Mouse (Mus musculus) myocyte (in vitro differentiated cells): ENCODE results near the gene Cenpa. TPM values are rescaled to one million over a fixed set of nuclear protein-coding genes. Genes with fewer than 3 reads are reported as not detected.

Source experiments
- polyA plus RNA-seq: library from polyadenylated mRNA; unstranded; fragments of >200 nt; fragmentation: generic; extraction: Trizol; gene quantifications from one replicate; pipeline ENCODE4 v1.2.1, GENCODE M21; 2012; ENCODE audit warnings: missing spikeins

The Cenpa gene
- polyA plus RNA-seq, 1 experiment: 65.3 TPM

Other genes with a start within 250 kb of the Cenpa start
- not detected for gene Otof, start 204.8 kb upstream of the Cenpa start, polyA plus RNA-seq
- not detected for gene 1700001C02Rik, start 200.7 kb upstream of the Cenpa start, polyA plus RNA-seq
- gene Cib4, start 120.9 kb upstream of the Cenpa start, polyA plus RNA-seq: not detected
- 0.11 TPM for gene Kcnk3, start 78.6 kb upstream of the Cenpa start, polyA plus RNA-seq
- gene Slc35f6, start 18.8 kb upstream of the Cenpa start, polyA plus RNA-seq: 33.1 TPM
- 0.01 TPM for gene Dpysl5, start 44.8 kb downstream of the Cenpa start, polyA plus RNA-seq
- 58.7 TPM for gene Mapre3, start 147.9 kb downstream of the Cenpa start, polyA plus RNA-seq
- gene Tmem214, start 201.2 kb downstream of the Cenpa start, polyA plus RNA-seq: 52.8 TPM
- gene Agbl5, start 221.9 kb downstream of the Cenpa start, polyA plus RNA-seq: 3.1 TPM
- gene Ost4, start 241.0 kb downstream of the Cenpa start, polyA plus RNA-seq: 262 TPM
- gene Emilin1, start 246.6 kb downstream of the Cenpa start, polyA plus RNA-seq: 25.8 TPM